Mouse (Mus musculus) erythroblast, embryonic 14.5 days (primary cell): ENCODE results near the gene Tm4sf4.

Experiments
- GATA1 ChIP-seq: IDR thresholded peaks from 2 replicates; pipeline ENCODE4 v1.6.1; 2012; ENCODE audit warnings: low read length, inconsistent platforms, mixed read lengths
- TAL1 ChIP-seq: IDR thresholded peaks from 3 replicates; pipeline ENCODE4 v1.6.1; 2012; ENCODE audit warnings: low read length, inconsistent platforms, mixed read lengths

GRCm38 (mm10) chr3:57420233-57420632 is 4.9 kb upstream of the Tm4sf4 start:
- TF ChIP-seq GATA1 (no peak), TAL1 (no peak)
